Mouse (Mus musculus): ENCODE data around the gene Sp1. TPM values are rescaled to one million over a fixed set of nuclear protein-coding genes. Genes with fewer than 3 reads are reported as not detected.

The Sp1 gene
- 6.0 and 7.4 TPM in 2 replicates for polyA plus RNA-seq (2014; fragmentation: Nextera tagmentation; extraction: Ambion mirVana)

DNA sequence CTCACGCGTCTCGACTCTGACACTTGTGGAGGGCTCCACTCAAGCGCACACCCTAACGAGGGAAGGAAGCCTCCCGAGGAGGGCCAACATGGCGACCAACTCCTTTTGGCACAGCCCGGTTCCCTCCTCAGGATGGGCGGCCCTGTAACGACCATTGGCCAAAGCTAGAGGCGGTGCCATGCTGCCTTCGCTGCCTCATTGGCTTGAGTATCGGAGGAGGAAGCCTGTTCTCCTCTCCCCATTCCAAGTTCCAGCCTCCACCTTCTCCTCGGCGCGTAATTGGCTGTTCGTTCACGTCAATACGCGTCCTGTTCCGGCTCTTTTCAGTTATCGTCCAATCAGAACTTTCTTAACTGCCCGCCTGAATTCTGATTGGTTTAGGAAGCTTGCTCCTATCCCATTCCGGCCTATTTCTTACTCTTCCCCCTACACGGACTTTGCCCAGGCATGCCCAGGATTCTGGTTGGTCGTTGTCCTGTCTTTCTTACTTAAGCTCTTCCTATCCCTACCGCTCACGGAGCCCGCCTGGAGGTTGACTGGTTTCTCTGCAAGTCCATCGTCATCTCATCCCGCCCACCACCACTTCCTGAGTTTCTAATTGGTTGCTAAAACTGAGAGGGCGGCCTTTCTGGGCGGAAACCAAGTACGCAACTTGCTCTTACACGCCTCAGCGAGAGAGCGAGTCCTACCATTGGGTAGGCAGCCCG, at the start of gene Sp1:
Gene Sp1 (plus strand): TSS at position 655 of the 707 bp plus-strand sequence.
- Histone ChIP-seq H3K36me3 (ENCODE audit: control insufficient read depth, insufficient read depth, low read length) (peaks cover 28% of the 10 kb centered on the region), H3K4me1 (ENCODE audit: control insufficient read depth, insufficient read depth, low read length) (peaks cover 25% of the 10 kb centered on the region), H3K9me3 (ENCODE audit: control insufficient read depth, low read length) (peaks cover 3% of the 10 kb centered on the region; the same call in 1 of the 2 replicates), H3K27me3 (ENCODE audit: control insufficient read depth, insufficient read depth, low read length) (no peaks in the 10 kb centered on the region), H3K4me3 (replicated peaks; ENCODE audit: low read depth, low read length) (peak within 1 kb of the TSS; percentile 79), H3K4me2 (ENCODE audit: low read length) (peak within 1 kb of the TSS; percentile 70), H3K9ac (replicated peaks; ENCODE audit: low read length) (peak within 1 kb of the TSS; percentile 87), H3K27ac (replicated peaks; ENCODE audit: low read depth, low read length) (peak within 1 kb of the TSS; percentile 99)
- ATAC-seq (ENCODE audit: low FRiP score, low TSS enrichment) (peak; percentile 97), DNase-seq (peak; percentile 99)
- WGBS: under 1% methylated on average over 38 of the region's 38 CpGs

GRCm38 (mm10) chr15:102356501-102357325, 49.2 kb upstream of the Sp1 start:
- WGBS: 22% methylated on average over 16 of the region's 16 CpGs
- Histone ChIP-seq H3K9ac (replicated peaks; ENCODE audit: low read length) (peak overlapping the region; percentile 48; the same call in 1 of the 2 replicates), H3K4me2 (ENCODE audit: low read length) (peak overlapping the region; percentile 95), H3K27ac (replicated peaks; ENCODE audit: low read depth, low read length) (no peak overlapping the region), H3K9me3 (ENCODE audit: control insufficient read depth, low read length) (no peaks in the 10 kb centered on the region), H3K36me3 (ENCODE audit: control insufficient read depth, insufficient read depth, low read length) (no peaks in the 10 kb centered on the region), H3K4me1 (ENCODE audit: control insufficient read depth, insufficient read depth, low read length) (peaks cover 17% of the 10 kb centered on the region; the same call in 1 of the 2 replicates), H3K27me3 (ENCODE audit: control insufficient read depth, insufficient read depth, low read length) (peaks cover 37% of the 10 kb centered on the region), H3K4me3 (replicated peaks; ENCODE audit: low read depth, low read length) (peak overlapping the region; percentile 40; the same call in 1 of the 2 replicates)
- no peak for DNase-seq
- ATAC-seq (ENCODE audit: low FRiP score, low TSS enrichment): no peak

GRCm38 (mm10) chr15:102358126-102358525, 47.8 kb upstream of the Sp1 start:
- DNase-seq: peak; percentile 46
- H3K27me3 ChIP-seq (ENCODE audit: control insufficient read depth, insufficient read depth, low read length): peaks cover 37% of the 10 kb centered on the region
- no peak for ATAC-seq (ENCODE audit: low FRiP score, low TSS enrichment)

DNA sequence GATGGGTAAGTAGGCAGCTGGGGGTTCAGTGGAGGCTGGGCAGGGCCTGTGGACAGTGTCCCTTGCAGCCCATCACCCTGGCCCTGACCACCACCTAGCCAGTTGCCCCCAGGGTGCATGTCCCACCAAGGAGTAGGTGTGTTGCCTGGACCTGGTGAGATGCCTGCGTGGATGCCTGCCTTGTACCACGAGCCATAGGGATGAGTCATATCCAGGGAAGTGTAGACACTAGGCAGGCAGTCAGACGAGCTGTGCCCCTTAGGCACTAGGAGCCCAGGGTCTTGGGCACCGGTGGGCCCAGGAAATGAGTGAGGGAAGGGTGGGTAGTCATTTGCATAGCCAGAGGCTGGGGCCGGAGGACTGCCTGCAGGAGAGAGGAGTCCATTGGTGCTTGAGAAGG, 47.1 kb upstream of the Sp1 start:
- Histone ChIP-seq H3K9ac (replicated peaks; ENCODE audit: low read length) (no peak overlapping the region), H3K27ac (replicated peaks; ENCODE audit: low read depth, low read length) (no peak overlapping the region), H3K4me3 (replicated peaks; ENCODE audit: low read depth, low read length) (no peak overlapping the region), H3K4me1 (ENCODE audit: control insufficient read depth, insufficient read depth, low read length) (peaks cover 17% of the 10 kb centered on the region; the same call in 1 of the 2 replicates), H3K36me3 (ENCODE audit: control insufficient read depth, insufficient read depth, low read length) (no peaks in the 10 kb centered on the region), H3K27me3 (ENCODE audit: control insufficient read depth, insufficient read depth, low read length) (peaks cover 37% of the 10 kb centered on the region), H3K4me2 (ENCODE audit: low read length) (no peak overlapping the region), H3K9me3 (ENCODE audit: control insufficient read depth, low read length) (no peaks in the 10 kb centered on the region)
- no peak for DNase-seq
- WGBS: 19% methylated on average over 5 of the region's 5 CpGs
- no peak for ATAC-seq (ENCODE audit: low FRiP score, low TSS enrichment)

More at GRCm38 (mm10) chr15:102358126-102358525, 47.8 kb upstream of the Sp1 start:
- Histone ChIP-seq H3K27ac (replicated peaks; ENCODE audit: low read depth, low read length) (no peak overlapping the region), H3K4me3 (replicated peaks; ENCODE audit: low read depth, low read length) (peak overlapping the region; percentile 10; the same call in 1 of the 2 replicates), H3K4me1 (ENCODE audit: control insufficient read depth, insufficient read depth, low read length) (peaks cover 17% of the 10 kb centered on the region; the same call in 1 of the 2 replicates), H3K4me2 (ENCODE audit: low read length) (peak overlapping the region; percentile 41), H3K36me3 (ENCODE audit: control insufficient read depth, insufficient read depth, low read length) (no peaks in the 10 kb centered on the region), H3K9me3 (ENCODE audit: control insufficient read depth, low read length) (no peaks in the 10 kb centered on the region), H3K9ac (replicated peaks; ENCODE audit: low read length) (0 out of 2 replicates have a peak overlapping the region, but pooled peaks have one; percentile 26)
- WGBS: 4% methylated on average over 25 of the region's 25 CpGs

DNA sequence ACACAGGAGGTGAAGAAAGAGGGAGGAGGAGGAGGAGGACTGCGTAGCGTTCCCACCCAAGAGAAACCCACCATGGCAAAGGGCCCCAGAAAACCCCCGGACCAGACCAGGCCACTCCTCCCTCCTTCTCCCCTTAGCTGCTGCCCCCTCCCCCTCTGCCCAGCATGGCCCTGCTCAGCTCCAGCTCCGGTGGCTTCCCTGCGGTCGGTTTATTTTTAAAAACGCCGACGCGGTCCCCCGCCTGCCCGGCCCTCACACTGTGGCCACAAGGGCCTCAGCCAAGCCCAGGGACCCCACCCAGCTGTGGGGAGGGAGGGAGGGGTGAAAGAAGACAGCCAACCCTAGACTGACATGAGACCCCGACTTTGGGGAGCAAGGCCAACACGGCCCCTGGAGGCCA, 43.3 kb upstream of the Sp1 start:
- ATAC-seq (ENCODE audit: low FRiP score, low TSS enrichment): no peak
- peaks cover 14% of the 10 kb centered on the region; the same call in 1 of the 2 replicates for H3K4me1 ChIP-seq (ENCODE audit: control insufficient read depth, insufficient read depth, low read length)
- DNase-seq: no peak
- 10% methylated on average over 14 of the region's 14 CpGs for WGBS
- H3K4me3 ChIP-seq (replicated peaks; ENCODE audit: low read depth, low read length): no peak overlapping the region
- no peak overlapping the region for H3K27ac ChIP-seq (replicated peaks; ENCODE audit: low read depth, low read length)
- H3K9ac ChIP-seq (replicated peaks; ENCODE audit: low read length): no peak overlapping the region
- H3K27me3 ChIP-seq (ENCODE audit: control insufficient read depth, insufficient read depth, low read length): peaks cover 18% of the 10 kb centered on the region
- peak overlapping the region; percentile 10; the same call in 1 of the 2 replicates for H3K4me2 ChIP-seq (ENCODE audit: low read length)
- H3K36me3 ChIP-seq (ENCODE audit: control insufficient read depth, insufficient read depth, low read length): no peaks in the 10 kb centered on the region
- no peaks in the 10 kb centered on the region for H3K9me3 ChIP-seq (ENCODE audit: control insufficient read depth, low read length)

DNA sequence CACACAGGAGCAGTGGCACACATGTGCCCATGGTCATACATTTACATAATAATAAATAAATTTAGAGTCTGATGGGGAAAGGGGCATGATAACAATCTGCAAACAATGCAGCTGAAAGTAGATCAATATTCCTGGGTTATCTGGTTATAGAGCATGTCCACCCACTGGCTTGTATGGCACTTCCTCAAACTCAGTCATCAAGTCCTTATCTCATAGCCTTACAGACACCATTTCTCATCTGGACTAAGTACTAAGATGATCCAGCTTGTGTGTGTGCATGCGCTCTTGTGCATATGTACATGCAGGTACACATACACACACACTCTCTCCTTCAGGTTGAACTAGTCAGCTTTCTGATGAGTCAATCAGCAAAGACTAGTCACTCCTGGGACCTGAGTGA, 41.3 kb upstream of the Sp1 start:
- no peak for ATAC-seq (ENCODE audit: low FRiP score, low TSS enrichment)

GRCm38 (mm10) chr15:102366238-102366637, 39.7 kb upstream of the Sp1 start:
- DNase-seq (no peak), ATAC-seq (ENCODE audit: low FRiP score, low TSS enrichment) (no peak)
- Histone ChIP-seq H3K4me2 (ENCODE audit: low read length) (peak overlapping the region; percentile 43), H3K9me3 (ENCODE audit: control insufficient read depth, low read length) (no peaks in the 10 kb centered on the region), H3K27me3 (ENCODE audit: control insufficient read depth, insufficient read depth, low read length) (peaks cover 5% of the 10 kb centered on the region; the same call in 1 of the 2 replicates), H3K4me1 (ENCODE audit: control insufficient read depth, insufficient read depth, low read length) (0 out of 2 replicates have a peak, but pooled peaks cover 5% of the 10 kb centered on the region), H3K4me3 (replicated peaks; ENCODE audit: low read depth, low read length) (peak overlapping the region; percentile 24; the same call in 1 of the 2 replicates), H3K27ac (replicated peaks; ENCODE audit: low read depth, low read length) (no peak overlapping the region), H3K36me3 (ENCODE audit: control insufficient read depth, insufficient read depth, low read length) (no peaks in the 10 kb centered on the region), H3K9ac (replicated peaks; ENCODE audit: low read length) (no peak overlapping the region)
- 6% methylated on average over 7 of the region's 7 CpGs for WGBS

More for the DNA sequence above, 41.3 kb upstream of the Sp1 start:
- no peak overlapping the region for H3K27ac ChIP-seq (replicated peaks; ENCODE audit: low read depth, low read length)
- H3K36me3 ChIP-seq (ENCODE audit: control insufficient read depth, insufficient read depth, low read length): no peaks in the 10 kb centered on the region
- H3K4me1 ChIP-seq (ENCODE audit: control insufficient read depth, insufficient read depth, low read length): 0 out of 2 replicates have a peak, but pooled peaks cover 5% of the 10 kb centered on the region
- no peak overlapping the region for H3K4me3 ChIP-seq (replicated peaks; ENCODE audit: low read depth, low read length)
- H3K9ac ChIP-seq (replicated peaks; ENCODE audit: low read length): no peak overlapping the region
- no peak overlapping the region for H3K4me2 ChIP-seq (ENCODE audit: low read length)
- no peaks in the 10 kb centered on the region for H3K9me3 ChIP-seq (ENCODE audit: control insufficient read depth, low read length)
- 93% methylated on average over 1 of the region's 1 CpGs for WGBS
- no peaks in the 10 kb centered on the region; the same call in 1 of the 2 replicates for H3K27me3 ChIP-seq (ENCODE audit: control insufficient read depth, insufficient read depth, low read length)
- no peak for DNase-seq

DNA sequence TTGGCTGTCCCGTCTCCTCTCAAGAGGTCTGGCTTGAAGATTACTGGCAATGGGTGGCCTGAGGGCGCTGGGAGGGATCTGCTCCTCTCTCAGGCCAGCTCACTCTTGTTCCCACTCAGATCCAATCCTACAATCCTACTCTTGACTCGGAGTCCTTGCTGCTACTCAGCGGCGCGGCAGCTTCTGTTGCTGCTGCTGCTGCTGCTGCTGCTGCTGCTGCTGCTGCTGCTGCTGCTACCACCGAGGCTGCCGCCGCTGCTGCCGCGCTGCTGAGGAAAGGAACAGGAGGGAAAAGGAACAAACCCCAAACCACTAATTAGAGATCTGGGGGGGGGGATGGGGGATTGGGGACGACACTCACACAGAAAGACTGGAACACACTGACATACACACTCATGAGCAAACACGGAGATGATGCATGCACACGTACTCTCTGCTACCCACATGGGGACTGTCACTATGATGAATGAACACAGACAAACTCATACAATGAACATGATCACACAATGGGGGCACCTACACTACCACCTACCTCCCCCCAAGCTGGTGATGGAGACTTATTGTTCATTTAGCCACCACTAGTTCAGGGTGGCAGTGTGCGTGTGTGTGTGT, 39.1 kb upstream of the Sp1 start, which contains the start of gene Sp7:
Gene Sp7 (minus strand): TSS at position 450 of the 612 bp plus-strand sequence.
- H3K4me2 ChIP-seq (ENCODE audit: low read length): peak within 1 kb of the TSS; percentile 43
- DNase-seq (peak; percentile 67), ATAC-seq (ENCODE audit: low FRiP score, low TSS enrichment) (no peak)
- H3K4me1 ChIP-seq (ENCODE audit: control insufficient read depth, insufficient read depth, low read length): 0 out of 2 replicates have a peak, but pooled peaks cover 5% of the 10 kb centered on the region
- WGBS: 10% methylated on average over 15 of the region's 15 CpGs
- H3K27me3 ChIP-seq (ENCODE audit: control insufficient read depth, insufficient read depth, low read length): peaks cover 5% of the 10 kb centered on the region; the same call in 1 of the 2 replicates
- peak within 1 kb of the TSS; percentile 24 for H3K4me3 ChIP-seq (replicated peaks; ENCODE audit: low read depth, low read length)
- H3K9ac ChIP-seq (replicated peaks; ENCODE audit: low read length): peak within 1 kb of the TSS; percentile 21; the same call in 1 of the 2 replicates
- H3K9me3 ChIP-seq (ENCODE audit: control insufficient read depth, low read length): no peaks in the 10 kb centered on the region
- no peaks in the 10 kb centered on the region for H3K36me3 ChIP-seq (ENCODE audit: control insufficient read depth, insufficient read depth, low read length)
- no peak within 1 kb of the TSS for H3K27ac ChIP-seq (replicated peaks; ENCODE audit: low read depth, low read length)
